Mouse (Mus musculus): ENCODE measurements around the gene Prune2.

DNA sequence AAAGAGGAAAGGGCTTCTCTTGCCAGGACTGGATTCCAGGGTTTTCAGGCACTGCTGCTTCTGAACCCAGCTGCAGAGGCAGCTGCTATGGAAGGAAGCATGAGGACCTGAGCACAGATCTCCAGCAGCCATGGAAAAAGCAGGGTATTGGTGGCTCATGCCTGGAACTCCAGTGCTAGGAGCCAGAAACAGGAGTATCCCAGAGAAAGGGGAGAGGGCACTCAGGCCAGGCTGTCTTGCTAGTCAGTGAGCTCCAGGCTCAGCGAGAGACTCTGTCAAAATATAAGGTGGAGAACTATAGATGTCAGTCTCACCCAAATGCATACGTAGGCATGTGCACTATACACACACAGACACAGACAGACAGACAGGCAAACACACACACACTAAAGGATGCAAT, 140.4 kb downstream of the Prune2 start:
- TF ChIP-seq EP300 (IDR thresholded peaks at IDR 0.05; ENCODE audit: insufficient read depth, low read depth, low read length) = no peak
- no peak for TF ChIP-seq POLR2A (IDR thresholded peaks at IDR 0.05; ENCODE audit: insufficient read depth, low read length)
